Mouse (Mus musculus): ENCODE data around the gene Coq8a. TPM values are rescaled to one million over a fixed set of nuclear protein-coding genes. Genes with fewer than 3 reads are reported as not detected.

Coq8a gene
- total RNA-seq, 2 experiments from 2014 or later, result 44.0 to 46.2 TPM

GRCm38 (mm10) chr1:180178340-180178739 lies 21.1 kb downstream of the Coq8a start:
- DNase-seq (ENCODE audit: low spot score in 2 of 2), result no peak

- DNase-seq (ENCODE audit: low spot score in 2 of 2), result no peak
Observed at GRCm38 (mm10) chr1:180176784-180177183, 22.6 kb downstream of the Coq8a start.

- no peak for DNase-seq (ENCODE audit: low spot score in 2 of 2)
Observed at GRCm38 (mm10) chr1:180175635-180176034, 23.8 kb downstream of the Coq8a start.

- no peak for DNase-seq (ENCODE audit: low spot score in 2 of 2)
Observed at GRCm38 (mm10) chr1:180175167-180175566, 24.2 kb downstream of the Coq8a start.

GRCm38 (mm10) chr1:180174718-180175117 lies 24.7 kb downstream of the Coq8a start:
- DNase-seq (ENCODE audit: low spot score in 2 of 2), result no peak

- DNase-seq (ENCODE audit: low spot score in 2 of 2), result no peak
Observed at GRCm38 (mm10) chr1:180173017-180173416, 26.4 kb downstream of the Coq8a start.

GRCm38 (mm10) chr1:180172600-180172999 lies 26.8 kb downstream of the Coq8a start:
- no peak for DNase-seq (ENCODE audit: low spot score in 2 of 2)

GRCm38 (mm10) chr1:180171883-180172282 lies 27.5 kb downstream of the Coq8a start:
- no peak for DNase-seq (ENCODE audit: low spot score in 2 of 2)

- DNase-seq (ENCODE audit: low spot score in 2 of 2), result no peak
Observed at GRCm38 (mm10) chr1:180170071-180170470, 29.3 kb downstream of the Coq8a start.

GRCm38 (mm10) chr1:180169161-180169560 lies 30.2 kb downstream of the Coq8a start:
- DNase-seq (ENCODE audit: low spot score in 2 of 2), result no peak

GRCm38 (mm10) chr1:180168294-180168693 lies 31.1 kb downstream of the Coq8a start:
- no peak for DNase-seq (ENCODE audit: low spot score in 2 of 2)

- no peak for DNase-seq (ENCODE audit: low spot score in 2 of 2)
Observed at GRCm38 (mm10) chr1:180166533-180166932, 32.9 kb downstream of the Coq8a start.

GRCm38 (mm10) chr1:180162986-180163385 lies 36.4 kb downstream of the Coq8a start:
- DNase-seq (ENCODE audit: low spot score in 2 of 2), result no peak

GRCm38 (mm10) chr1:180161566-180162355 lies 37.6 kb downstream of the Coq8a start:
- DNase-seq (ENCODE audit: low spot score in 2 of 2), result no peak

GRCm38 (mm10) chr1:180161160-180161559 lies 38.2 kb downstream of the Coq8a start:
- DNase-seq (ENCODE audit: low spot score in 2 of 2), result peak in 1 of 2 experiments; percentile 23

GRCm38 (mm10) chr1:180160545-180160944 lies 38.9 kb downstream of the Coq8a start:
- no peak for DNase-seq (ENCODE audit: low spot score in 2 of 2)

- DNase-seq (ENCODE audit: low spot score in 2 of 2), result no peak
Observed at GRCm38 (mm10) chr1:180158648-180159047, 40.8 kb downstream of the Coq8a start.

GRCm38 (mm10) chr1:180151191-180151590 lies 48.2 kb downstream of the Coq8a start:
- no peak for DNase-seq (ENCODE audit: low spot score in 2 of 2)

GRCm38 (mm10) chr1:180148563-180148962 lies 50.8 kb downstream of the Coq8a start:
- DNase-seq (ENCODE audit: low spot score in 2 of 2), result no peak

GRCm38 (mm10) chr1:180148036-180148435 lies 51.4 kb downstream of the Coq8a start:
- no peak for DNase-seq (ENCODE audit: low spot score in 2 of 2)

GRCm38 (mm10) chr1:180140970-180141369 lies 58.4 kb downstream of the Coq8a start:
- no peak for DNase-seq (ENCODE audit: low spot score in 2 of 2)

- DNase-seq (ENCODE audit: low spot score in 2 of 2), result no peak
Observed at GRCm38 (mm10) chr1:180139158-180139557, 60.2 kb downstream of the Coq8a start.

- no peak for DNase-seq (ENCODE audit: low spot score in 2 of 2)
Observed at GRCm38 (mm10) chr1:180132187-180132586, 67.2 kb downstream of the Coq8a start.
